Mouse (Mus musculus) monocyte, adult 2 months (primary cell): Measurements from ENCODE around the gene Cactin.

Source experiments
- DNase-seq, 2 experiments: peaks; one replicate each; pipeline ENCODE4 v3.0.0; 2022; ENCODE audit warnings: low spot score in 2 of 2, low read depth in 1 of 2

Cactin gene

GRCm38 (mm10) chr10:81318589-81319329 is 2.1 kb upstream of the Cactin start:
- no peak for DNase-seq

- DNase-seq: no peak
These were observed 1.6 kb upstream of the Cactin start for GRCm38 (mm10) chr10:81319330-81319699.

GRCm38 (mm10) chr10:81319741-81320549 is 958 bp upstream of the Cactin start:
- no peak for DNase-seq

- no peak for DNase-seq
These were observed 533 bp downstream of the Cactin start for GRCm38 (mm10) chr10:81321436-81321835.

GRCm38 (mm10) chr10:81322444-81322843 is 1.5 kb downstream of the Cactin start:
- no peak for DNase-seq

- DNase-seq: no peak
These were observed 2.4 kb downstream of the Cactin start for GRCm38 (mm10) chr10:81323141-81323775.

- DNase-seq: no peak
These were observed 3.1 kb downstream of the Cactin start for GRCm38 (mm10) chr10:81323791-81324530.

GRCm38 (mm10) chr10:81325176-81325575 is 4.3 kb downstream of the Cactin start:
- DNase-seq: no peak

GRCm38 (mm10) chr10:81325781-81326180 is 4.9 kb downstream of the Cactin start:
- DNase-seq: no peak

GRCm38 (mm10) chr10:81326858-81327257 is 6.0 kb downstream of the Cactin start:
- no peak for DNase-seq

- DNase-seq: no peak
These were observed 7.1 kb downstream of the Cactin start for GRCm38 (mm10) chr10:81327959-81328358.

GRCm38 (mm10) chr10:81328386-81328785 is 7.5 kb downstream of the Cactin start, which contains the start of gene Tbxa2r:
Gene Tbxa2r (plus strand): TSS chr10:81328731.
- no peak for DNase-seq

GRCm38 (mm10) chr10:81329194-81329975 is 8.5 kb downstream of the Cactin start:
- no peak for DNase-seq

- no peak for DNase-seq
These were observed 9.1 kb downstream of the Cactin start for GRCm38 (mm10) chr10:81330007-81330406.

- DNase-seq: no peak
These were observed 11.4 kb downstream of the Cactin start for GRCm38 (mm10) chr10:81332277-81332676.

- no peak for DNase-seq
These were observed 13.4 kb downstream of the Cactin start for GRCm38 (mm10) chr10:81334324-81334723.

GRCm38 (mm10) chr10:81335393-81336340 is 14.8 kb downstream of the Cactin start:
- DNase-seq: no peak

GRCm38 (mm10) chr10:81336558-81336957 is 15.7 kb downstream of the Cactin start:
- DNase-seq: no peak
